In genomic region chr3:144380921-144381320, GRCm38 (mm10) we compare ENCODE assay signal across 8 mouse cellular contexts.
DNase-seq lines count a peak whose midpoint lies in the region; ATAC-seq and TF ChIP-seq lines count a peak whose summit lies in the region.

No protein-coding gene starts in this region.

- H3K9me3 ChIP-seq in embryonic facial prominence, embryonic 14.5 days (ENCODE audit: control insufficient read depth, low read length), result no peaks in the 10 kb centered on the region
- H3K9me3 ChIP-seq in heart, embryonic 11.5 days (replicated peaks; ENCODE audit: control insufficient read depth, low read length), result no peaks in the 10 kb centered on the region
- H3K9me3 ChIP-seq in kidney, embryonic 14.5 days (ENCODE audit: control insufficient read depth, low read length), result no peaks in the 10 kb centered on the region
- no peaks in the 10 kb centered on the region for H3K9me3 ChIP-seq in liver, embryonic 15.5 days (replicated peaks)
- no peaks in the 10 kb centered on the region for H3K9me3 ChIP-seq in stomach, postnatal 0 days (ENCODE audit: control insufficient read depth, low read length)

- H3K4me2 ChIP-seq in embryonic facial prominence, embryonic 14.5 days (ENCODE audit: low read depth, low read length), result peak overlapping the region; percentile 54
- H3K4me2 ChIP-seq in heart, embryonic 11.5 days, result peak overlapping the region; percentile 66
- H3K4me2 ChIP-seq in kidney, embryonic 14.5 days (replicated peaks; ENCODE audit: low read depth, low read length), result peak overlapping the region; percentile 53
- peak overlapping the region; percentile 65 for H3K4me2 ChIP-seq in liver, embryonic 15.5 days
- H3K4me2 ChIP-seq in stomach, postnatal 0 days (replicated peaks; ENCODE audit: low read depth), result peak overlapping the region; percentile 57

- peaks cover 9% of the 10 kb centered on the region for H3K27me3 ChIP-seq in embryonic facial prominence, embryonic 14.5 days (replicated peaks; ENCODE audit: control insufficient read depth, insufficient read depth, low read length)
- H3K27me3 ChIP-seq in heart, embryonic 11.5 days (ENCODE audit: control insufficient read depth, insufficient read depth, low read length), result no peaks in the 10 kb centered on the region
- no peaks in the 10 kb centered on the region for H3K27me3 ChIP-seq in kidney, embryonic 14.5 days (ENCODE audit: control insufficient read depth, insufficient read depth, low read length)
- no peaks in the 10 kb centered on the region for H3K27me3 ChIP-seq in liver, embryonic 15.5 days
- no peaks in the 10 kb centered on the region for H3K27me3 ChIP-seq in stomach, postnatal 0 days (ENCODE audit: control insufficient read depth, insufficient read depth, low read length)

- 0 out of 2 replicates have a peak overlapping the region, but pooled peaks have one; percentile 44 for H3K27ac ChIP-seq in embryonic facial prominence, embryonic 14.5 days (replicated peaks; ENCODE audit: low read depth, low read length)
- H3K27ac ChIP-seq in heart, embryonic 11.5 days (ENCODE audit: low read depth, low read length), result no peak overlapping the region
- H3K27ac ChIP-seq in kidney, embryonic 14.5 days (ENCODE audit: low read depth, low read length), result peak overlapping the region; percentile 11; the same call in 1 of the 2 replicates
- H3K27ac ChIP-seq in liver, embryonic 15.5 days (replicated peaks), result no peak overlapping the region
- H3K27ac ChIP-seq in stomach, postnatal 0 days (replicated peaks), result no peak overlapping the region

- DNase-seq in 416B (ENCODE audit: low read depth), result peak; percentile 98
- peak; percentile 94 for DNase-seq in adrenal gland, postnatal 14 days
- peak; percentile 90 for DNase-seq in embryonic facial prominence, embryonic 14.5 days (ENCODE audit: low spot score)
- peak; percentile 81 for DNase-seq in neural tube, embryonic 10.5 days (ENCODE audit: extremely low spot score, low spot score)
- peak; percentile 85 for DNase-seq in stomach, postnatal 0 days (ENCODE audit: low spot score)

- peak overlapping the region; percentile 18 for H3K4me3 ChIP-seq in embryonic facial prominence, embryonic 14.5 days (ENCODE audit: low read depth, low read length)
- H3K4me3 ChIP-seq in heart, embryonic 11.5 days (ENCODE audit: low read depth, low read length), result peak overlapping the region; percentile 39
- peak overlapping the region; percentile 31 for H3K4me3 ChIP-seq in kidney, embryonic 14.5 days (ENCODE audit: low read length)
- H3K4me3 ChIP-seq in liver, embryonic 15.5 days (replicated peaks), result peak overlapping the region; percentile 43
- peak overlapping the region; percentile 34 for H3K4me3 ChIP-seq in stomach, postnatal 0 days (ENCODE audit: low read depth, low read length)

- no peak for TF ChIP-seq EP300 in stomach, postnatal 0 days (optimal IDR thresholded peaks at IDR 0.05)

- peaks cover 38% of the 10 kb centered on the region for H3K4me1 ChIP-seq in embryonic facial prominence, embryonic 14.5 days (ENCODE audit: control insufficient read depth, insufficient read depth, low read length)
- H3K4me1 ChIP-seq in heart, embryonic 11.5 days (ENCODE audit: control insufficient read depth, insufficient read depth, low read length), result 0 out of 2 replicates have a peak, but pooled peaks cover 2% of the 10 kb centered on the region
- no peaks in the 10 kb centered on the region for H3K4me1 ChIP-seq in kidney, embryonic 14.5 days (ENCODE audit: control insufficient read depth, insufficient read depth, low read length)
- H3K4me1 ChIP-seq in liver, embryonic 15.5 days (replicated peaks), result peaks cover 11% of the 10 kb centered on the region
- H3K4me1 ChIP-seq in stomach, postnatal 0 days (replicated peaks; ENCODE audit: control insufficient read depth, insufficient read depth), result no peaks in the 10 kb centered on the region

- WGBS in embryonic facial prominence, embryonic 14.5 days, result 5% methylated on average over 18 of the region's 18 CpGs
- 1% methylated on average over 18 of the region's 18 CpGs for WGBS in heart, embryonic 11.5 days (ENCODE audit: insufficient replicate concordance)
- under 1% methylated on average over 18 of the region's 18 CpGs for WGBS in kidney, embryonic 14.5 days
- 1% methylated on average over 18 of the region's 18 CpGs for WGBS in liver, embryonic 15.5 days (ENCODE audit: insufficient replicate concordance)
- 2% methylated on average over 18 of the region's 18 CpGs for WGBS in stomach, postnatal 0 days

- ATAC-seq in embryonic facial prominence, embryonic 14.5 days (ENCODE audit: low read depth), result peak; percentile 91
- peak; percentile 89 for ATAC-seq in heart, embryonic 11.5 days (replicated peaks; ENCODE audit: insufficient number of reproducible peaks, low FRiP score, low TSS enrichment)
- peak; percentile 95 for ATAC-seq in kidney, embryonic 14.5 days (ENCODE audit: low FRiP score, low TSS enrichment)
- peak; percentile 79 for ATAC-seq in liver, embryonic 15.5 days (ENCODE audit: insufficient read depth)
- ATAC-seq in stomach, postnatal 0 days (ENCODE audit: low FRiP score, low TSS enrichment), result peak; percentile 96

- H3K36me3 ChIP-seq in embryonic facial prominence, embryonic 14.5 days (ENCODE audit: control insufficient read depth, insufficient read depth, low read length), result no peaks in the 10 kb centered on the region
- no peaks in the 10 kb centered on the region for H3K36me3 ChIP-seq in heart, embryonic 11.5 days (ENCODE audit: control insufficient read depth, insufficient read depth, low read length)
- no peaks in the 10 kb centered on the region for H3K36me3 ChIP-seq in kidney, embryonic 14.5 days (ENCODE audit: control insufficient read depth, insufficient read depth, low read length)
- H3K36me3 ChIP-seq in liver, embryonic 15.5 days (replicated peaks), result no peaks in the 10 kb centered on the region
- H3K36me3 ChIP-seq in stomach, postnatal 0 days (ENCODE audit: control insufficient read depth, insufficient read depth, low read length), result no peaks in the 10 kb centered on the region

- peak; percentile 89 for TF ChIP-seq CTCF in stomach, postnatal 0 days (IDR thresholded peaks at IDR 0.05; ENCODE audit: low read depth)

- peak overlapping the region; percentile 43; the same call in 1 of the 2 replicates for H3K9ac ChIP-seq in embryonic facial prominence, embryonic 14.5 days (ENCODE audit: low read depth, low read length)
- peak overlapping the region; percentile 62 for H3K9ac ChIP-seq in heart, embryonic 11.5 days (ENCODE audit: low read depth, low read length)
- H3K9ac ChIP-seq in kidney, embryonic 14.5 days (ENCODE audit: low read depth, low read length), result 0 out of 2 replicates have a peak overlapping the region, but pooled peaks have one; percentile 31
- 0 out of 2 replicates have a peak overlapping the region, but pooled peaks have one; percentile 1 for H3K9ac ChIP-seq in liver, embryonic 15.5 days
- peak overlapping the region; percentile 38; the same call in 1 of the 2 replicates for H3K9ac ChIP-seq in stomach, postnatal 0 days (ENCODE audit: low read length)

Comparison
In these comparisons a context has a peak if more than half of its experiments do, and no peak if none do; other contexts are left out.
1. H3K27ac ChIP-seq: peak in embryonic facial prominence, embryonic 14.5 days (single experiment) and kidney, embryonic 14.5 days (single experiment); none in heart, embryonic 11.5 days (single experiment), liver, embryonic 15.5 days (single experiment) and stomach, postnatal 0 days (single experiment).
2. H3K9ac ChIP-seq: peak in every context shown above with its lines; median percentile 62 in heart, embryonic 11.5 days; 43 in embryonic facial prominence, embryonic 14.5 days; 38 in stomach, postnatal 0 days; 31 in kidney, embryonic 14.5 days; 1 in liver, embryonic 15.5 days.
3. Peak in every context shown above with its lines, with median percentiles within 50 percentile points of each other: DNase-seq, ATAC-seq, H3K4me2 ChIP-seq and H3K4me3 ChIP-seq.